Mouse (Mus musculus): ENCODE measurements at regions not wholly inside any gene's neighbourhood (a gene's known extent, or its start where the extent isn't known, plus 50 kb on each side); places are given as distances from the start of the nearest gene placed in this dataset.
"Not testable (repeated sequence)": the region's sequence is repeated elsewhere in the genome, so short reads cannot be mapped to it uniquely, and the experiment has no call there.

DNA sequence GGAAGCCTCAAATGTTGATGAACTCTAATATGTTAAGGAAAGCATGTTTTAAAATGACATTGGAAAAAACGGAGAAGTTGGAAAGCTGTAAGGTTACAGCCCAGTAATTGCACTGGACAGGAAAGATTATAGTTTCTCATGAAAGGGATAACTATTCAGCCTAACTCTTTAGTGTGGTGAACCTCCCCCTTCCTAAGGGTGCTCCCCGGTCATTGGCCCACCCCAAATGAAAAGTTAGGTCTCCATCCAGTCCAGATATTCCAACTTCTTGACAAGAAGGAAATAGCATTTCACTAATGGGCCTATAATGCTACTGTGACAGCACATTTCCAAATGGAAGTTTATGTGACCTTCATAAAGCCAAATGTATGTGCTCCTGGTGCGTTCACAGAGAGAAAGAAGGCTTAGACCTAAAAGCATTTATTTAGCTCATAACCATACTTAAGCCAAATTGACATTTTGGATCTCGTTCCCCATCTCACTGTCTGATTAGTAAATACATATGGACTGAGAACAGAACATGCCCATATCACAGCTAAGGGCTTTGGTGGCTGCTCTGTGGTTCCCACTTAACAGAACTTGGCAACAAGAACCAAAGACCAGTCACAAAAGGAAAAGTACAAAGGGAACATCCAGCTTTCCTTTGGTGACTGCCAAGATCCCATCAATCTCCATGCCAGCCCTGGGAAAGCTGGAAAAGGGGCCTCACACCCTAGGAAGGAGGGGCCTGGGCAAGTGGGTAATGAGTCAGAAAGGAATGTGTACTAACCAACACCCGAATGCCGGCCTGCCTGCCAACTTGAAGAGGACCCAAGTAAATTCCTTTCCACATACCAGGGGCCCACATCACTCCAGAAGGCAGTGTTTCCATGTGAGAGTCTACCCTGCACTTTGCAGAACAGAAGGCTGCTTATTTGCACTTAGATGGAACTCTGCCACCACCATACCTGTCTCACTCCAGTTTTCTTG is 155.1 kb upstream of the Chst7 start:
- 71% methylated on average over 6 of the region's 6 CpGs for WGBS

GRCm38 (mm10) chrX:19906646-19907371 is 152.6 kb upstream of the Chst7 start:
- DNase-seq (ENCODE audit: low spot score): peak; percentile 43
- Histone ChIP-seq H3K27ac (no peak overlapping the region), H3K36me3 (no peaks in the 10 kb centered on the region), H3K9me3 (no peaks in the 10 kb centered on the region), H3K4me1 (replicated peaks) (peaks cover 10% of the 10 kb centered on the region), H3K27me3 (ENCODE audit: insufficient read depth, poor library complexity, severe bottlenecking) (no peaks in the 10 kb centered on the region), H3K4me3 (no peak overlapping the region)

More for the DNA sequence above, 155.1 kb upstream of the Chst7 start:
- H3K27me3 ChIP-seq (ENCODE audit: insufficient read depth, poor library complexity, severe bottlenecking): no peaks in the 10 kb centered on the region
- H3K9me3 ChIP-seq: no peaks in the 10 kb centered on the region
- no peak overlapping the region for H3K4me3 ChIP-seq
- no peaks in the 10 kb centered on the region for H3K36me3 ChIP-seq
- H3K27ac ChIP-seq: no peak overlapping the region
- H3K4me1 ChIP-seq (replicated peaks): peaks cover 10% of the 10 kb centered on the region
- DNase-seq (ENCODE audit: low spot score): no peak

- H3K4me3 ChIP-seq: no peak overlapping the region
- no peak for DNase-seq (ENCODE audit: low spot score)
- no peaks in the 10 kb centered on the region for H3K4me1 ChIP-seq (replicated peaks)
- H3K36me3 ChIP-seq: no peaks in the 10 kb centered on the region
- H3K27ac ChIP-seq: no peak overlapping the region
- 96% methylated on average over 1 of the region's 1 CpGs for WGBS
- no peaks in the 10 kb centered on the region for H3K27me3 ChIP-seq (ENCODE audit: insufficient read depth, poor library complexity, severe bottlenecking)
- H3K9me3 ChIP-seq: no peaks in the 10 kb centered on the region
Observed at GRCm38 (mm10) chrX:19917001-19917400, 142.4 kb upstream of the Chst7 start.

DNA sequence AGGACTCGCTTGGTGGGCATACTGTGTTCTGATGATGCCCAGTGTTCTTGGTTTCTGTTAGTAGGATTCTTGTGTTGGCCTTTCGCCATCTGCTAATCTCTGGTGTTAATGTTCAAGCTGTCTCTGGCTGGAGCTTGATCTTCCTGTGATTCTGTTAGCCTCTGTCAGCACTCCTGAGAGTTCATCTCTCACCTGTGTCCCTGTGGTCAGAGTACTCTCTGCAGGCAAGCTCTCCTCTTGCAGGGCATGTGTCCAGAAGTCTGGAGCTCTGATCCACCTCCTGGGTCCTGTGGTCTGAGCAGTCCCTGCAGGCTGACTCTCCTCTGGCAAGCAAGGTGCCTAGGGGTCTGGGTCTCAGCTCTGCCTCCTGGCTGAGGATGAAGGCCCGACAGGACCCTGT is 130.0 kb upstream of the Chst7 start:
- WGBS: 79% methylated on average over 3 of the region's 3 CpGs
- not testable (repeated sequence) for H3K27me3 ChIP-seq (ENCODE audit: insufficient read depth, poor library complexity, severe bottlenecking); DNase-seq (ENCODE audit: low spot score); H3K4me3 ChIP-seq; H3K9me3 ChIP-seq; H3K4me1 ChIP-seq (replicated peaks); H3K27ac ChIP-seq; H3K36me3 ChIP-seq

DNA sequence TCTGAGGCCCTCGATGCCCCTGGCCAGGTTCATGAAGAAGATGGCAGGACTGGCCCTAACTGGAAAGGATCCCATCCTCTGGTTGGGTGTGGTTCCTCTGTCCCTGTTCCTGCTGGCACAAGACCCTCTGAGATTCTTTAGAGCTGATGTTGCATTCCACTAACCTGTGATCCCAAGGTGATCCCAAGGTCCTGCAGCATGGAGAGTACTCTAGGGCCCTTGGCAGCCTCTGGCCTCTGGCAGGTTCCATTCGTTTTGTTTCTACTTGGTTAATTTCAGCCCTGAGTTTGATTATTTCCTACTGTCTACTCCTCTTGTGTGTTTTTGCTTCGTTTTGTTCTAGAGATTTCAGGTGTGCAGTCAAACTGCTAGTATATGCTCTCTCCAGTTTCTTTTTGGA is 129.5 kb upstream of the Chst7 start:
- 72% methylated on average over 3 of the region's 3 CpGs for WGBS

GRCm38 (mm10) chrX:19943305-19943704 is 116.1 kb upstream of the Chst7 start:
- H3K36me3 ChIP-seq: no peaks in the 10 kb centered on the region
- no peak for DNase-seq (ENCODE audit: low spot score)
- 73% methylated on average over 2 of the region's 2 CpGs for WGBS

More for the DNA sequence above, 129.5 kb upstream of the Chst7 start:
- no peaks in the 10 kb centered on the region for H3K4me1 ChIP-seq (replicated peaks)
- no peaks in the 10 kb centered on the region for H3K27me3 ChIP-seq (ENCODE audit: insufficient read depth, poor library complexity, severe bottlenecking)
- no peak for DNase-seq (ENCODE audit: low spot score)
- no peak overlapping the region for H3K4me3 ChIP-seq
- no peaks in the 10 kb centered on the region for H3K36me3 ChIP-seq
- H3K9me3 ChIP-seq: 0 out of 2 replicates have a peak, but pooled peaks cover 2% of the 10 kb centered on the region
- no peak overlapping the region for H3K27ac ChIP-seq

More at GRCm38 (mm10) chrX:19943305-19943704, 116.1 kb upstream of the Chst7 start:
- no peaks in the 10 kb centered on the region for H3K9me3 ChIP-seq
- H3K27ac ChIP-seq: no peak overlapping the region
- no peaks in the 10 kb centered on the region for H3K4me1 ChIP-seq (replicated peaks)
- H3K4me3 ChIP-seq: no peak overlapping the region
- no peaks in the 10 kb centered on the region for H3K27me3 ChIP-seq (ENCODE audit: insufficient read depth, poor library complexity, severe bottlenecking)

Measured in hindbrain, embryonic 10.5 days (tissue).